Mouse (Mus musculus) G1E-ER4 (cell line): Measurements from ENCODE around the gene Bcl11a. TPM values are rescaled to one million over a fixed set of nuclear protein-coding genes. Genes with fewer than 3 reads are reported as not detected.

Experiments used
- GATA1 ChIP-seq: IDR thresholded peaks from one replicate; pipeline ENCODE4 v1.8.0; 2012; ENCODE audit warnings: low read length, inconsistent platforms
- polyA plus RNA-seq: library from polyadenylated mRNA; stranded (reverse); fragments of >175 nt; gene quantifications from 2 replicates; pipeline ENCODE4 v1.2.3, GENCODE M21; 2012

Bcl11a gene
- polyA plus RNA-seq, 1 experiment: 115 TPM

DNA sequence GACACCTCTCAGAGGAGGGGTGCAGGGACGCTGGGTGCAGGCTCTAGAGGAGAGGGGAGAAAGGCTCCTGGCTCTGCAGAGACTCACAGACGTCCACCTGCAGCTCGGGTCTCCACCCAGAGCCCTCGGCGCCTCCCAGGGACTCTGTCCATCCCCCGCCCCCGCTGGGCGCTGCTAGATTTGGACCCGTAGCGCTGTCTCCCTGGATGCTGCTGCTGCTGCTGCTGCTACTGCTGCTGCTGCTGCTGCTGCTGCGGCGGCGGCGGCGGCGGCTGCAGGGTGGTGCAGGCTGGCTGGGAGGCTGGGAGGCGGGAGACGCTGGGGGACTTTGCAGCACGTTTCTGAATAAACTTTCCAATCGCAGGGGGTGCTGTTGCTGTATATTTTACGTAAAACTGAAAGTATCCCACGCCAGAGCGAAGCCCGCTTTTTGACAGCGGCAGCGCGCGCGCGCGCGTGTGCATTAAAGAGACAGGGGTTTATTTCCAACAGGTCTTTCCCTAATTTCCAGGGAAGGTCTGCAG is 1.7 kb upstream of the Bcl11a start:
- TF ChIP-seq GATA1: no peak

DNA sequence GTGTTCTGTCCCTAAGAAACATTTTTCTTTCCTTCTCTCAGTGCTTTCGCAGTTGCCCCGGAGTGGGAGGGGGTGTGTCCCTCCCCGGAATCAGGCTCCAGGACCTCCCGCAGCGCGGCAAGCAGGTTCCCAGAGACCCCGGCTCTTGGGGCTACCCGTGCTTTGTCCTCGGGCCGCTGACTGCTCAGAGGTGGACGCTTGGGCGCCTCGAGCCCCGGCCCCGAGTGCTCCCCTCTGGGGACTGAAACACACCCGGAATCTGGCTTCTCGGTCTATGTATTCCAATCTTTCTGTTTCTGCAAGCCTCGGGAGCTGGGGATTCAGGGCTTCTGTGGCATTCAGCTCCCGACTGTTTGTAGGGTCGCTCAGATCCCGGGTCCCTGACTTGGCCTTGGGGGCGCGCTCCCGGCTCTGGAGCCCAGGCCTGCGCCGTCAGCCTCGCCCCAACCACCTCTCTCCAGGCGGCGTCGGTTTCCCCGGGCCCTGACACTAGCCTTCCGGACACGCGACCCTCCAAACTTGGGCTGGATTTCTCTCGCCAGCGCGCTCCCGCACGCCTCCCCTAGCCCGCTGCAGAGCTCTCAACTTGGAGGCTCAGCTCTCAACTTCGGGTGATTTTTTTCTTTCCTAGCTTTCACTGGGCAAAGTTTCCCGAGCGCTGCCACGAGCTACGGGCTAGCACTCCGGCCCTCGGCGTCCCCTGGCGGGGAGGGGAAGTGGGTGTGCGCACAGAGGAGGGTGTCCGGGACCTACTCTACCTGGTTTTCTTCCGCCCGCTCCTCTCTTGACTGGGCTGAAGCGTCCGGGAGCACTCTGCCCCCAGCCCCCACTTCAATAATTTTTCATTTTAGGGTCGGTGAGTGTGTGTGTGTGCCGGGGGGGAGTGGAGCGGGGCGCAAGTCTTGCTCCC is 780 bp upstream of the Bcl11a start:
- TF ChIP-seq GATA1: no peak

DNA sequence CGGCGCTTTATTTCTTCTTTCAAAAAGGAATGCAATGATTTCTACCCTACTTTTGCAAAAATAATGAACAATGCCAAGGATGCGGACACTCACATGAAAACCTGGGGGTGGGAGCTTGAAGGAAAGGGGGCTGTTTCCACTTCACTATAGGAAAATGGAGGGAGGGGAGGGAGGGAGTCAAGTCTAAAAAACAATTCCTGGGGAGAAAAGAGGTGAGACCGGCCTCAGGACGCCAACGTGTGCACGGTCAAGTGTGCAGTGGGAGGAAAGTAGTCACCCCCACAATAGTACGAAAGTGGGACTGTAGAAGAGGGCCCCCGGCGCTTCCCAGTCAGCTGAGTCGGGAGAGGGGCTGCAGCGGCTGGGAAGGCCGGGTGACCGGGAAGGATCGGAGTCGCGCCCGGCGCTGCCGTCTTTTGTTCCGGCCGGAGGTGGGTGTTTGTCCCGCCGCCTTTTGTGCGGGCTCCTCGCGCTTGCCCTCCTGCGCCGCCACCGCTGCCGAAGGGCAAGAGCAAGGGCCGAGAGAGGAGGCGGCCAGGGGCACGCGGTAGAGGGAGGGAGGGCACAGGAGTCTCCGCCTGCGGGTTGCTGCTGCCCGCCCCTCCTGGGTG is 955 bp downstream of the Bcl11a start:
- no peak for TF ChIP-seq GATA1

DNA sequence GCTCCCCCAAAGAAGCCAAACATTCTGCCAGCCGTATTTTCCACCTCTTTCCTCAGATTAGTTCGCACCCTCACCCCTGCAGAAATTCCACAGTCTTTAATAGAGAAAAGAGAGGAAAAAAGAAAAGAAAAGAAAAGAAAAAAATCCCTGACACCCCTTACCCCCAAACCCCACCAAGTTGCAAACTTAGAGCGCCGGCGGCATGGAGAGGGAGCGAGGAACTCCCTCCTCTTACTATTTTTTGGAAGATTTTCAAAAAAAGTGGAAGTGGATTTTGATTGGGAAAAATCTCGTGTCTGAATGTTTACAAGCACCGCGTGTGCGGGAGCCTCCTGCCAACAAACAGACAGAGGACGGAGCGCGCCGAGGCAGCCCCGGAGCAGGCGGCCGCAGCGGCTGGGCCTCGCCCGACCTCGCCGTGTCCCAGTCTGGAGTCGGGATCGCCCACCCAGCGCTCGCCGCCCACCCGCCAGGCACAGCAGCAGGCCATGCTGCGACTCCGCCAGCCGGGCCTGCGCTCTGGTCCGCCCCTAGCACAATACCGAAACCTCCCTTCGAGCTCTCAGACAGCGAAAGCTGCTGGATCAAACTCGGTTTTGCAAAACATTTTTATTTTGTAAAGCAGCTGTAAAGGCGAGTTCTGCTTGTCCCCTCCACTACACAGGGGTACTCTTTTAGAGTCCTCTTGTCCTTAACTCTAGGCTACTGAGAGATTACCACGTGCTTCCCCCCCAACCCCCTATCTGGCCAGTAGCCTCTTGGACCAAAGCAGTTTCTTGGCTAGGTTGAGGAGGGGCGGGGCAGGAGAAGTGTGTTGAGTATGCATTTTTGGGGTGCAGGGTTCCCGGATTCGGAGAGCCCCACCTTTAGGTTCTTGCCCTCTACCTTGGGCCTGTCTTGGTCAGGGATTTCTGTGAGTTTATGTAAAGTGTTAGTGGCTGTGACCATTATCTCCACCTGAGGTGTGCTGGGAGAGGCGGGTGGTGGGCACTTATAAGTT is 1.8 kb downstream of the Bcl11a start:
- TF ChIP-seq GATA1: no peak

DNA sequence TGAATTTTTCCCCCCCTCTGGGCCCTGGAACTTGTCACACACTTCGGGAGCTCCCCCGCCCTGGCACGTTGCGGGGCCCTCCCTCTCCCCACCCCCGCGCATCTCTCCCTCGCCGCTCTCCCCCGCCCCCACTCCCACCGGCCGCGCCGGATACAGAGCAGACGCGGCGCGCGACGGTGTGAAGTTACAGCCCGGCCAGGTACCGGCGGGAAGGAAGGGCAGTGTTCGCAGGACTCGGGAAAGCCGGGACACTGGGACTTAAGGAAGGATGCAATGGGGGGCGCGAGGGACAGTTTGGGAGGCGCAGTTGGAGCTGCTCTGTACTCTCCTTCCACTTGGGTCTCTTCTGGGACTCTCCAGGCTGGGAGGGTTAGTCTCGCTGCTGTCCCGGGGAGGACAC is 2.7 kb downstream of the Bcl11a start:
- no peak for TF ChIP-seq GATA1

DNA sequence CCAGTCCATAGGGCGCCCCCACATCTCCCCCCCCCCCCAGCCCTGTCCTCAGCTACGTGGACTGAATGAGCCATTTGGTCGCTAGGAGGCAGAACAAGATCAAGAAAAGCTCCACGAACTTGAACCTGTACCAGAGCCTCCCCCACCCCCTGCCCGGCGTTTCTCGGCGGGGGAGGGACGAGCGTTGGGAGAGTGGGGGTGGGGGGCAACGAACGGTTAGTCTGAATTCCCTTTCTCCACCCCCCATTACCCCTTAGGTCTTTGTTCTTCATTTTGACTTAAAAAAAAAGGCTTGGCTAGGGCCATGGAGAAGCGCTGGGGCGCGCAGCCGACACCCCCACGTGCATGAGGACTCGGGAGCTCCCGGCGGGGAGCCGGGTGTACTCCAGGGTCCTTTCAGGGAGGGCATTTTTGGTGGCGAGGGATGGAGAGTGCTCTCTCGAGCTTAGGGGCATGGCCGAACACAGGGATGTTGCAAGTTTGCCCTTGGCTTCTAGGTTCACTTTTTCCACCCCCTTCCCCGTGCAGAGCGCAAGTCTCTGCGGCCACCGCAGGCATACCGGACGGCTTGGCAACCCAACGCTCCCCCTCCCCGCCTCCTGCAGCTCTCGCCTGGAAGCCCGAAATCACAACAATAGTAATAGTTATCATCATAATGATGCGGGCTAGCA is 3.3 kb downstream of the Bcl11a start:
- TF ChIP-seq GATA1: no peak

DNA sequence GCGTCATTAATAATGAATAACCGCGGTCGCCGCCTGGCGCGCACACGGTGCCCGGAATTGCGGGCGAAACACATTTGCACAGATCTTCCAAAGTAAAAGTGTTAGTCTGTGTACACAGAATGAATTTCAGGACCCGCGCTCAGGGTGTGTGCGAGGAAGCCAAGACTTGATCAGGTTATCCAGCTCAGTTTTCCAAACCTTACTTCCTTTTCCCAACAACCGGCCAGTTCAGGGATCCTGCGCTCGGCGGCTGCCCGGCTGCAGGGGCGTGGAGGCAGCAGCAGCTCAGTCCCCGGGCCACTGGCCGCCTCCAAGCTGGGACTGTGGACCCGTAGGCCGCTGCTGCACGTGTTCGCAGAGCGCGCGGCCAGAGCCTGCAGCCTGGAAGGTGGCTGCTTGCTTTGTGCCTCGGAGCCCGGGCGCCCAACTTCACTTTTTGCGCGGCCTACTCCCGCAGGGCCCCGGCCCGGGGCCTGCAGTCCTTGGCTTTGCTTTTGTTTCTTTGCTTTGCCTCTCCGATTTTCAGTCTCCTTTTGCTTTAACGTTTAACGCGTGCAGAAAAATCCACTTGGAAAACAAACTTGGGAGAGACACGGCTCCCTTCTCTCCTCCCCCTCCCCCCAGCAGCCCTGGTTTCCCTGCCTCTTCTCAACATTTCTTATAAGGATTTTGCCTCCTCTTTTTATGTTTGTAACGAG is 4.0 kb downstream of the Bcl11a start:
- TF ChIP-seq GATA1: no peak

DNA sequence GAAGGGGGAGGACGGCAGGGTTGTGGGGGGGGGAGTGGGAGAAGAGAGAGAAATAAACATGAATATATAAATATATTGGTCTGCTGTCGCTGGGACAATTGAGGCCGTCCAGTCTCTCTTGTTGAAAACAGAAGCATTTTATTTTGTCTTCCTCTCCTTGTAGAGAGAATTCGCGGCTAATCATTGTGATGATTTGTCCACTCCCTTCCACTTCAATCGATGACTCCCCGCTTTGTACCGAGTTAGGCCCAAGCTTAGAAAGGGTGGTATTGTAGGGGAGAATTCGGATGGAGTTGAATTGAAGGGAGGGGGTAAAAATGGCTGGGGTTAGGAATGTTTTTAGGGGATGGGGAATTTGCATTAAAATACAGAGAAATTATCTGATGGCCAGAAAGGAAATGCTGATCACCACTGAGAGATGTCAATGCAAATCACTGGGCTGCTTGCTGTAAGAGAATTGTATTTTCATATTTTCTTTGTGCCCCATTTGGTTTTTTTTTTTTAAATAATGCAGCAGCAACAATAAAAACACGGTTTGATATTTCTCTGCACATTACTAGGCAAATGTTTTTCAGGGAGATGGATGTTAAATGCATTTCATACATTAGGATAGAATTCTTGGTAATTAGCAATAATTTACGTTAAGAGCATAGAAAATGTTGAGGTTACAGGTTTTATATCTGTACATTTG is 4.7 kb downstream of the Bcl11a start:
- TF ChIP-seq GATA1: no peak

DNA sequence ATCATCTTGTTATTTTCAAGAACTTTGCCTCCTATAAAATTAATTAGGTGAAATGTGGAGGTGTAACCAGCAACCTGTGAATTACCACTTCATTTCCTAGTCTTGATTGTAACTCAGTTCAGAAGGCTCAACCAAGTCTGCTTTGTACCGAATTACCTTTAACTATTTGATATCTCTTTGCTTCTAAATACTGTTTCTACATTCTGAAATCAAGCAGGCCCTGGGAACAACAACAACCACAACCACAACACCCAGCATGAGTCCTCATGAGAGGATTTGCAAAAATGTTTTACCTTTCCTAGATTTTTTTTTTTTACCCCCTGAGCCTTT is 5.2 kb downstream of the Bcl11a start:
- no peak for TF ChIP-seq GATA1

DNA sequence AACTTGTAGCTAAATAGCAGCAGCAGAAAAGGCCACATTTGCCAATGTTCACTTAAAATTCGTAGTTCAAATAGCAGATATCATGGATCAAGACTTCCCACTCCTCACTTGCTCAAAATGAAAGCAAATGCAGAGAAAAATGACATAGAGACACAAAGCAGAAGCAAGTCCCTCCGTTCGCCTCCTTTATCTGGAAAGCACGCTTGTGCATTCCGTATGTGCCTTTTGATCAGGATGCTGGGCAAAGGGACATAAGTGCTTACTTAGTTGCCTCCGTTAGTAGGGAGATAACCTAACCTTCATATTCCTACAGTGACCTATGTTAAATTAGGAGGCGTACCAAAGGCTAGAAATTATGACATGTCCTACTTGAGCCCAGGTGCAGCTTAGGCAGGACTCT is 5.6 kb downstream of the Bcl11a start:
- TF ChIP-seq GATA1: no peak

DNA sequence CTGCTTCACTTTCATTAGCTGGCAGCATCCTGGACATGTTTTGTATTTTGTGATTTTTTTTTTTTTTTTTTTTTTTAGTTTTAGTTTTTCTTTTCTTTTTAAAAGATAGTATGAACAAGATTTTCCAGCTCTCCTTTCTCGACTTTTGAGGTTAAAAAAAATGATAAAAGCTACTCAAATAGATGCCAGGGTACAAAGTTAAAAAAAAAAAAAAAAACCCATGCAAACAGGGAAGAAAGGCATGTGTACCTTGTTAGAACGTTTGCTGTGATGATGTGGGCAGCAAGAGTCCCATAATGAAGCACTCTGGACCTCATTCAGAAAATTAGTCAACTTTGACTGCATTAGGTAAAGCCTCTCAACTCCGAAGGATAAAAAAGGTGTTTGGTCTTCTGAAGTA is 6.2 kb downstream of the Bcl11a start:
- TF ChIP-seq GATA1: no peak

DNA sequence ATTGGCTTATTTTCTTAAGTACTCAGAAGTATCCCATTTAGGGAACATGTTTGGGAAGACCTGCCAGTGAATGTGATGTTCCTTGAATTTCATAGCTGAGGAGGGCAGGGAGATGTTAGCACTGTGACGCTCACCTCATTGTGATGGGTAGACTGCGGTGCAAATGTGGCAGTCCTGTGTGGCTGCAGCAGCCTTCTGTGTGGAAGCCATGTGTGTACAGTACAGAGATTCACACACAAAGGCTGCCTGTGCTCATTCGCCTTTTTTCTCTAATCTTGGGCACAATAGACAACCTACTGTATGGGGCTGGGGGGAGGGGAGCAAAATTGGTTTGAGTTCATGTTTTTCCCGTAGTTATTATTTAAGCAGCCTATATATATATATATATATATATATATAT is 6.7 kb downstream of the Bcl11a start:
- TF ChIP-seq GATA1: no peak

DNA sequence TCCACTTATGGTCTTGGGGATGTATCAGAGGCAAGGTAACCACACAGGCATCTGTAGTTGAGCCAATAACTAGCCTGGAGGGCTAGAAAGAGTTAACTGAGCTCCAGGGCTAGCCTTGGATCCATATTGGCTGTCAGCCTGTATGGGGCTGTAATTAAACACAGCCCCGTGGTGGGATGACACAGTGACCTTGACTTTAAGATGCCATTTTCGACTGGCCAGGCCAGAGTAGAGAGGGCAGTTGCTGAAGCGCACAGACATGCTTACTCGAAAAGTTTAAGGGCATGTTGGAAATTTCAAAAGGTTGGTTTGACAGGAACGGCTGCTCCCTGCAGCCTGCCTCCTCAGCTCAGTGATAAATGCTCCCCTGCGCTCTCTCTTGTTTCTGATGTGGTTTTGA is 8.1 kb downstream of the Bcl11a start:
- TF ChIP-seq GATA1: no peak

DNA sequence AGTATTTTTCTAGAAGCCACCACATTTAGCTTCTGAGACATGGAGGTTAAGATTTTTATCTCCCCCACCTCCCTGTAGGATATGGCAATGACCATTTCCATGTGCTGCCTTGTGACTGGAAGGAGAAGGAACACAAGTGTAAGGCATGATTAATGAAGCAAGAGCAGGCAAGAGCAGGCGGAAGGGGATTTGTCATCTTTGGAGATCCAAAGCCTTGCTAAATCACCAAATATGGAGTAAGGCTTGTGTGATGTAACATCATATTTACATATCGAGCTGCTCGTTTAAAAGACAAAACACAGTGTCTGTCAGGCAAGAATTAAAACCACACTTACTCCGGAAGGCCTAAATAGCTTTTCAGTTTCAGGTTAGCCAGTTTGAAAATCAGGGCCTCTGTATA is 9.2 kb downstream of the Bcl11a start:
- TF ChIP-seq GATA1: no peak
